Comparison of ENCODE assay signal across 18 mouse cellular contexts in genomic region chr3:48911758-48912157, GRCm38 (mm10).
A peak's percentile ranks its signal among the peaks of the same experiment; 100 is the strongest.
DNase-seq lines count a peak whose midpoint lies in the region; ATAC-seq and TF ChIP-seq lines count a peak whose summit lies in the region.
"Had no signal": no experiment of that assay in that cellular context is flagged by ENCODE, and none has a peak within 500 bp of the region (broad histone marks: within the 10 kb centered on the region; RNA-seq: fewer than 3 reads in every experiment).

No protein-coding gene starts in this region.

- H3K27ac ChIP-seq in heart, adult 2 months, result no peak overlapping the region
- H3K27ac ChIP-seq in heart, embryonic 10.5 days, result no peak overlapping the region
- H3K27ac ChIP-seq in lung, embryonic 14.5 days (ENCODE audit: low read depth), result no peak overlapping the region
- H3K27ac ChIP-seq in stomach, postnatal 0 days (replicated peaks), result no peak overlapping the region
- H3K27ac ChIP-seq: hindbrain, embryonic 15.5 days; limb, embryonic 10.5 days; lung, embryonic 15.5 days; neural tube, embryonic 13.5 days had no signal

- no peaks in the 10 kb centered on the region for H3K27me3 ChIP-seq in heart, adult 2 months (ENCODE audit: control insufficient read depth, insufficient read depth, low read length)
- H3K27me3 ChIP-seq in heart, embryonic 10.5 days (ENCODE audit: insufficient read depth, poor library complexity, severe bottlenecking), result no peaks in the 10 kb centered on the region
- H3K27me3 ChIP-seq in lung, embryonic 14.5 days (ENCODE audit: insufficient read depth, low read length), result no peaks in the 10 kb centered on the region
- no peaks in the 10 kb centered on the region for H3K27me3 ChIP-seq in stomach, postnatal 0 days (ENCODE audit: control insufficient read depth, insufficient read depth, low read length)
- H3K27me3 ChIP-seq: hindbrain, embryonic 15.5 days; lung, embryonic 15.5 days; neural tube, embryonic 13.5 days had no signal

- no peak overlapping the region for H3K9ac ChIP-seq in heart, adult 2 months (ENCODE audit: low read depth, low read length)
- no peak overlapping the region for H3K9ac ChIP-seq in lung, embryonic 14.5 days
- no peak overlapping the region for H3K9ac ChIP-seq in stomach, postnatal 0 days (ENCODE audit: low read length)
- H3K9ac ChIP-seq: hindbrain, embryonic 15.5 days; lung, embryonic 15.5 days; neural tube, embryonic 13.5 days had no signal

- no peak for DNase-seq in heart, adult 2 months
- no peak for DNase-seq in heart, embryonic 10.5 days (ENCODE audit: low spot score)
- peak; percentile 9 for DNase-seq in lung, embryonic 14.5 days
- DNase-seq in lung, postnatal 4 days, result no peak
- peak; percentile 34 for DNase-seq in NIH3T3 (ENCODE audit: low read depth)
- no peak for DNase-seq in stomach, postnatal 0 days (ENCODE audit: low spot score)
- no peak for DNase-seq in spleen, postnatal 14 days (ENCODE audit: low spot score in 2 of 2)
- DNase-seq in lung, postnatal 10 days, result no peak
- DNase-seq: cerebellum, adult 11 months; cerebellum, postnatal 14 days; gastrocnemius, postnatal 14 days; right cerebral cortex, postnatal 14 days; thymus, postnatal 14 days had no signal

- ATAC-seq in lung, embryonic 14.5 days (ENCODE audit: insufficient read depth), result no peak
- ATAC-seq in stomach, postnatal 0 days (ENCODE audit: low FRiP score, low TSS enrichment), result no peak

- no peak overlapping the region for H3K4me2 ChIP-seq in lung, embryonic 14.5 days
- H3K4me2 ChIP-seq in stomach, postnatal 0 days (replicated peaks; ENCODE audit: low read depth), result no peak overlapping the region
- H3K4me2 ChIP-seq: hindbrain, embryonic 15.5 days; liver, embryonic 11.5 days; lung, embryonic 15.5 days; neural tube, embryonic 13.5 days had no signal

- no peaks in the 10 kb centered on the region for H3K36me3 ChIP-seq in heart, adult 2 months (ENCODE audit: control insufficient read depth, insufficient read depth, low read length)
- H3K36me3 ChIP-seq in heart, embryonic 10.5 days, result no peaks in the 10 kb centered on the region
- H3K36me3 ChIP-seq in lung, embryonic 14.5 days (ENCODE audit: insufficient read depth), result no peaks in the 10 kb centered on the region
- no peaks in the 10 kb centered on the region for H3K36me3 ChIP-seq in stomach, postnatal 0 days (ENCODE audit: control insufficient read depth, insufficient read depth, low read length)
- H3K36me3 ChIP-seq: hindbrain, embryonic 15.5 days; limb, embryonic 10.5 days; lung, embryonic 15.5 days; neural tube, embryonic 13.5 days had no signal

- no peaks in the 10 kb centered on the region for H3K79me2 ChIP-seq in heart, adult 2 months (replicated peaks; ENCODE audit: control insufficient read depth, insufficient read depth, low read length)

- WGBS in heart, adult 2 months, result 51% methylated on average over 2 of the region's 2 CpGs
- 55% methylated on average over 2 of the region's 2 CpGs for WGBS in heart, embryonic 10.5 days
- WGBS in lung, embryonic 14.5 days, result 40% methylated on average over 2 of the region's 2 CpGs
- 42% methylated on average over 2 of the region's 2 CpGs for WGBS in stomach, postnatal 0 days

- no peak overlapping the region for H3K4me3 ChIP-seq in heart, adult 2 months
- H3K4me3 ChIP-seq in heart, embryonic 10.5 days, result no peak overlapping the region
- H3K4me3 ChIP-seq in lung, embryonic 14.5 days (ENCODE audit: low read depth, low read length), result no peak overlapping the region
- H3K4me3 ChIP-seq in stomach, postnatal 0 days (ENCODE audit: low read depth, low read length), result no peak overlapping the region
- H3K4me3 ChIP-seq: hindbrain, embryonic 15.5 days; limb, embryonic 10.5 days; lung, embryonic 15.5 days; neural tube, embryonic 13.5 days had no signal

- no peak for TF ChIP-seq EP300 in heart, adult 2 months (IDR thresholded peaks at IDR 0.05; ENCODE audit: insufficient read depth, low read depth, low read length)
- no peak for TF ChIP-seq EP300 in stomach, postnatal 0 days (optimal IDR thresholded peaks at IDR 0.05)

- H3K9me3 ChIP-seq in heart, embryonic 10.5 days, result no peaks in the 10 kb centered on the region
- no peaks in the 10 kb centered on the region for H3K9me3 ChIP-seq in lung, embryonic 14.5 days (ENCODE audit: low read depth, low read length)
- no peaks in the 10 kb centered on the region for H3K9me3 ChIP-seq in stomach, postnatal 0 days (ENCODE audit: control insufficient read depth, low read length)
- H3K9me3 ChIP-seq: hindbrain, embryonic 15.5 days; limb, embryonic 10.5 days; lung, embryonic 15.5 days; neural tube, embryonic 13.5 days had no signal

- TF ChIP-seq CTCF in heart, adult 2 months (IDR thresholded peaks at IDR 0.05), result peak; percentile 24
- TF ChIP-seq CTCF in lung, embryonic 14.5 days (IDR thresholded peaks at IDR 0.05; ENCODE audit: low read depth), result peak; percentile 46
- TF ChIP-seq CTCF in stomach, postnatal 0 days (IDR thresholded peaks at IDR 0.05; ENCODE audit: low read depth), result peak; percentile 51

- no peaks in the 10 kb centered on the region for H3K4me1 ChIP-seq in heart, adult 2 months (ENCODE audit: control insufficient read depth, insufficient read depth, low read length)
- H3K4me1 ChIP-seq in heart, embryonic 10.5 days, result no peaks in the 10 kb centered on the region
- H3K4me1 ChIP-seq in lung, embryonic 14.5 days (ENCODE audit: insufficient read depth), result no peaks in the 10 kb centered on the region
- H3K4me1 ChIP-seq in stomach, postnatal 0 days (replicated peaks; ENCODE audit: control insufficient read depth, insufficient read depth), result no peaks in the 10 kb centered on the region
- H3K4me1 ChIP-seq: hindbrain, embryonic 15.5 days; limb, embryonic 10.5 days; lung, embryonic 15.5 days; neural tube, embryonic 13.5 days had no signal

- intact Hi-C loops in heart, adult 2 months (cut with DNase I), result no loop called here

- no peak for TF ChIP-seq POLR2A in heart, adult 2 months (IDR thresholded peaks at IDR 0.05; ENCODE audit: insufficient read depth, low read depth, low read length)

Comparison
In these comparisons a context has a peak if more than half of its experiments do, and no peak if none do; other contexts are left out.
1. DNase-seq: peak in lung, embryonic 14.5 days (single experiment) and NIH3T3 (single experiment); none in heart, adult 2 months (0 of 2), heart, embryonic 10.5 days (single experiment), lung, postnatal 4 days (0 of 2), stomach, postnatal 0 days (single experiment), spleen, postnatal 14 days (0 of 2) and lung, postnatal 10 days (single experiment).
2. Peak in every context shown above with its lines, with median percentiles within 50 percentile points of each other: CTCF ChIP-seq.